Mouse (Mus musculus) hindbrain, embryonic 15.5 days (tissue): Measurements from ENCODE around the gene Btg4. TPM values are rescaled to one million over a fixed set of nuclear protein-coding genes. Genes with fewer than 3 reads are reported as not detected.
"Not testable (repeated sequence)": the region's sequence is repeated elsewhere in the genome, so short reads cannot be mapped to it uniquely, and the experiment has no call there.

Source experiments
- ATAC-seq: fragments of 200-750 bp; cut with Nextera tagmentation; 2 replicates; pipeline ENCODE4 v1.8.0; 2017; ENCODE audit warnings: low read depth, moderate number of reproducible peaks, moderate TSS enrichment; ENCODE audit not compliant: low FRiP score
- H3K27ac ChIP-seq: fragments of 300-500 bp; sonication (generic); replicated peaks from 2 replicates; pipeline ENCODE4 v1.5.1; 2015; ENCODE audit warnings: mild to moderate bottlenecking, inconsistent platforms
- H3K27me3 ChIP-seq: fragments of 300-500 bp; sonication (generic); 2 replicates; pipeline ENCODE4 v1.6.1; 2015; ENCODE audit warnings: control low read depth, inconsistent platforms
- H3K36me3 ChIP-seq: fragments of 300-500 bp; sonication (generic); 2 replicates; pipeline ENCODE4 v1.6.1; 2015; ENCODE audit warnings: control low read depth, inconsistent platforms
- H3K4me1 ChIP-seq: fragments of 300-500 bp; sonication (generic); replicated peaks from 2 replicates; pipeline ENCODE4 v1.6.1; 2015; ENCODE audit warnings: control low read depth, inconsistent platforms
- H3K4me2 ChIP-seq: fragments of 300-500 bp; sonication (generic); 2 replicates; pipeline ENCODE4 v1.6.1; 2015; ENCODE audit warnings: moderate library complexity, mild to moderate bottlenecking, inconsistent platforms
- H3K4me3 ChIP-seq: fragments of 300-500 bp; sonication (generic); 2 replicates; pipeline ENCODE4 v1.5.1; 2015; ENCODE audit warnings: mild to moderate bottlenecking, inconsistent platforms
- H3K9ac ChIP-seq: fragments of 300-500 bp; sonication (generic); 2 replicates; pipeline ENCODE4 v1.6.1; 2015; ENCODE audit warnings: inconsistent platforms
- H3K9me3 ChIP-seq: fragments of 300-500 bp; sonication (generic); 2 replicates; pipeline ENCODE4 v1.6.1; 2016; ENCODE audit warnings: control low read depth, inconsistent platforms
- WGBS: fragments of 180-500 bp; shearing (Covaris S2); methylation state at CpG from one replicate; pipeline ENCODE4 v1.1.7; 2015; 5-methylcytosine and 5-hydroxymethylcytosine counted together
- polyA plus RNA-seq: library from polyadenylated mRNA; unstranded; fragments of >200 nt; fragmentation: Nextera tagmentation; extraction: Ambion mirVana; gene quantifications from 2 replicates; pipeline ENCODE4 v1.2.1, GENCODE M21; 2015

Gene Btg4
- polyA plus RNA-seq, 1 experiment from 2014 or later, result not detected

GRCm38 (mm10) chr9:51101756-51102425, 41.2 kb downstream of the Btg4 start, which contains the start of gene 4833427G06Rik:
Gene 4833427G06Rik (minus strand): TSS chr9:51102078.
- H3K9ac ChIP-seq, result no peak within 1 kb of the TSS
- ATAC-seq, result peak; percentile 74; the same call in 1 of the 2 replicates
- H3K9me3 ChIP-seq, result no peaks in the 10 kb centered on the region
- H3K27ac ChIP-seq, result no peak within 1 kb of the TSS
- H3K4me3 ChIP-seq, result peak within 1 kb of the TSS; percentile 58; the same call in 1 of the 2 replicates
- H3K36me3 ChIP-seq, result no peaks in the 10 kb centered on the region
- H3K4me2 ChIP-seq, result peak within 1 kb of the TSS; percentile 100
- peaks cover 9% of the 10 kb centered on the region for H3K27me3 ChIP-seq
- H3K4me1 ChIP-seq, result peaks cover 16% of the 10 kb centered on the region
- WGBS, result 8% methylated on average over 27 of the region's 27 CpGs

- Histone ChIP-seq H3K27ac (no peak overlapping the region), H3K9me3 (no peaks in the 10 kb centered on the region), H3K27me3 (peaks cover 9% of the 10 kb centered on the region), H3K4me1 (peaks cover 16% of the 10 kb centered on the region), H3K9ac (peak overlapping the region; percentile 58), H3K4me2 (peak overlapping the region; percentile 100), H3K4me3 (peak overlapping the region; percentile 58), H3K36me3 (no peaks in the 10 kb centered on the region)
- ATAC-seq, result peak; percentile 75
- WGBS, result 2% methylated on average over 42 of the region's 44 CpGs
Measured at GRCm38 (mm10) chr9:51102963-51103807, 42.5 kb downstream of the Btg4 start.

GRCm38 (mm10) chr9:51103808-51104514, 43.3 kb downstream of the Btg4 start:
- peak overlapping the region; percentile 100 for H3K4me2 ChIP-seq
- peaks cover 9% of the 10 kb centered on the region for H3K27me3 ChIP-seq
- no peaks in the 10 kb centered on the region for H3K36me3 ChIP-seq
- H3K4me3 ChIP-seq, result peak overlapping the region; percentile 58
- H3K4me1 ChIP-seq, result peaks cover 16% of the 10 kb centered on the region
- peak overlapping the region; percentile 58 for H3K9ac ChIP-seq
- no peak overlapping the region for H3K27ac ChIP-seq
- H3K9me3 ChIP-seq, result no peaks in the 10 kb centered on the region
- WGBS, result 11% methylated on average over 30 of the region's 30 CpGs
- peak; percentile 56 for ATAC-seq

- 89% methylated on average over 2 of the region's 2 CpGs for WGBS
- no peak for ATAC-seq
- H3K9me3 ChIP-seq, result no peaks in the 10 kb centered on the region
- no peak overlapping the region for H3K9ac ChIP-seq
- H3K4me3 ChIP-seq, result no peak overlapping the region
- no peak overlapping the region for H3K4me2 ChIP-seq
- no peaks in the 10 kb centered on the region for H3K36me3 ChIP-seq
- peaks cover 16% of the 10 kb centered on the region for H3K4me1 ChIP-seq
- no peak overlapping the region for H3K27ac ChIP-seq
- H3K27me3 ChIP-seq, result peaks cover 2% of the 10 kb centered on the region; the same call in 1 of the 2 replicates
Measured at GRCm38 (mm10) chr9:51105751-51106150, 45.0 kb downstream of the Btg4 start.

- 82% methylated on average over 4 of the region's 4 CpGs for WGBS
- Histone ChIP-seq H3K9ac (no peak overlapping the region), H3K27ac (no peak overlapping the region), H3K9me3 (no peaks in the 10 kb centered on the region), H3K4me3 (no peak overlapping the region), H3K27me3 (no peaks in the 10 kb centered on the region), H3K36me3 (no peaks in the 10 kb centered on the region), H3K4me1 (no peaks in the 10 kb centered on the region), H3K4me2 (no peak overlapping the region)
- ATAC-seq, result no peak
Measured at GRCm38 (mm10) chr9:51114767-51115166, 54.1 kb downstream of the Btg4 start.

- no peaks in the 10 kb centered on the region for H3K4me1 ChIP-seq
- H3K4me3 ChIP-seq, result no peak overlapping the region
- H3K4me2 ChIP-seq, result no peak overlapping the region
- H3K9ac ChIP-seq, result no peak overlapping the region
- WGBS, result 69% methylated on average over 3 of the region's 3 CpGs
- H3K36me3 ChIP-seq, result no peaks in the 10 kb centered on the region
- no peaks in the 10 kb centered on the region for H3K9me3 ChIP-seq
- no peak overlapping the region for H3K27ac ChIP-seq
- ATAC-seq, result no peak
- no peaks in the 10 kb centered on the region for H3K27me3 ChIP-seq
Measured at GRCm38 (mm10) chr9:51136985-51137384, 76.3 kb downstream of the Btg4 start.

GRCm38 (mm10) chr9:51137432-51137831, 76.7 kb downstream of the Btg4 start:
- Histone ChIP-seq H3K4me2 (no peak overlapping the region), H3K27ac (no peak overlapping the region), H3K27me3 (no peaks in the 10 kb centered on the region), H3K9me3 (no peaks in the 10 kb centered on the region), H3K4me1 (no peaks in the 10 kb centered on the region), H3K9ac (no peak overlapping the region), H3K36me3 (no peaks in the 10 kb centered on the region), H3K4me3 (no peak overlapping the region)
- ATAC-seq, result no peak
- 89% methylated on average over 4 of the region's 4 CpGs for WGBS

- no peak overlapping the region for H3K4me2 ChIP-seq
- H3K9me3 ChIP-seq, result no peaks in the 10 kb centered on the region
- H3K36me3 ChIP-seq, result no peaks in the 10 kb centered on the region
- H3K27me3 ChIP-seq, result no peaks in the 10 kb centered on the region
- no peak overlapping the region for H3K9ac ChIP-seq
- H3K27ac ChIP-seq, result no peak overlapping the region
- no peaks in the 10 kb centered on the region for H3K4me1 ChIP-seq
- no peak overlapping the region for H3K4me3 ChIP-seq
- no peak for ATAC-seq
- WGBS, result 98% methylated on average over 1 of the region's 1 CpGs
Measured at GRCm38 (mm10) chr9:51137836-51138235, 77.1 kb downstream of the Btg4 start.

GRCm38 (mm10) chr9:51138301-51138700, 77.6 kb downstream of the Btg4 start:
- 96% methylated on average over 1 of the region's 1 CpGs for WGBS
- Histone ChIP-seq H3K4me3 (no peak overlapping the region), H3K9me3 (no peaks in the 10 kb centered on the region), H3K4me1 (no peaks in the 10 kb centered on the region), H3K4me2 (no peak overlapping the region), H3K27me3 (no peaks in the 10 kb centered on the region), H3K9ac (no peak overlapping the region), H3K27ac (no peak overlapping the region), H3K36me3 (no peaks in the 10 kb centered on the region)
- no peak for ATAC-seq

GRCm38 (mm10) chr9:51139401-51139800, 78.7 kb downstream of the Btg4 start:
- not testable (repeated sequence) for H3K36me3 ChIP-seq, H3K4me3 ChIP-seq, H3K27me3 ChIP-seq, H3K4me2 ChIP-seq, ATAC-seq, H3K9ac ChIP-seq, H3K27ac ChIP-seq, H3K4me1 ChIP-seq, H3K9me3 ChIP-seq
- WGBS, result 78% methylated on average over 1 of the region's 1 CpGs

- Histone ChIP-seq H3K9ac (no peak overlapping the region), H3K27me3 (no peaks in the 10 kb centered on the region), H3K4me2 (no peak overlapping the region), H3K36me3 (no peaks in the 10 kb centered on the region), H3K4me3 (no peak overlapping the region), H3K4me1 (no peaks in the 10 kb centered on the region), H3K9me3 (no peaks in the 10 kb centered on the region), H3K27ac (no peak overlapping the region)
- 85% methylated on average over 3 of the region's 3 CpGs for WGBS
- ATAC-seq, result no peak
Measured at GRCm38 (mm10) chr9:51140711-51141110, 80.0 kb downstream of the Btg4 start.

GRCm38 (mm10) chr9:51143437-51143836, 82.7 kb downstream of the Btg4 start:
- Histone ChIP-seq H3K4me3 (no peak overlapping the region), H3K9ac (no peak overlapping the region), H3K4me1 (0 out of 2 replicates have a peak, but pooled peaks cover 4% of the 10 kb centered on the region), H3K36me3 (no peaks in the 10 kb centered on the region), H3K9me3 (no peaks in the 10 kb centered on the region), H3K27me3 (0 out of 2 replicates have a peak, but pooled peaks cover 2% of the 10 kb centered on the region), H3K27ac (no peak overlapping the region), H3K4me2 (no peak overlapping the region)
- WGBS, result 88% methylated on average over 1 of the region's 1 CpGs
- no peak for ATAC-seq
